Mouse (Mus musculus) NIH3T3 (cell line): ENCODE measurements at regions not wholly inside any gene's neighbourhood (a gene's known extent, or its start where the extent isn't known, plus 50 kb on each side); places are given as distances from the start of the nearest gene placed in this dataset.

Source experiments
- DNase-seq: peaks from one replicate; pipeline ENCODE4 v3.0.0-alpha.2; 2012; ENCODE audit warnings: low read depth

GRCm38 (mm10) chr13:72355297-72355696, 273.3 kb upstream of the Irx2 start:
- no peak for DNase-seq

GRCm38 (mm10) chr13:72355821-72356220, 272.8 kb upstream of the Irx2 start:
- no peak for DNase-seq

GRCm38 (mm10) chr13:72358243-72358904, 270.2 kb upstream of the Irx2 start:
- DNase-seq, result no peak

GRCm38 (mm10) chr13:72365534-72366271, 262.9 kb upstream of the Irx2 start:
- no peak for DNase-seq

GRCm38 (mm10) chr13:72366281-72366680, 262.3 kb upstream of the Irx2 start:
- no peak for DNase-seq

GRCm38 (mm10) chr13:72370131-72370530, 258.5 kb upstream of the Irx2 start:
- DNase-seq, result peak; percentile 4

GRCm38 (mm10) chr13:72370997-72371396, 257.6 kb upstream of the Irx2 start:
- no peak for DNase-seq

- DNase-seq, result no peak
Observed at GRCm38 (mm10) chr13:72393366-72393765, 235.3 kb upstream of the Irx2 start.

- no peak for DNase-seq
Observed at GRCm38 (mm10) chr13:72400677-72401076, 227.9 kb upstream of the Irx2 start.

GRCm38 (mm10) chr13:72409238-72409965, 219.2 kb upstream of the Irx2 start:
- DNase-seq, result no peak

- no peak for DNase-seq
Observed at GRCm38 (mm10) chr13:72412656-72413055, 216.0 kb upstream of the Irx2 start.

GRCm38 (mm10) chr13:72416981-72417380, 211.6 kb upstream of the Irx2 start:
- no peak for DNase-seq

- DNase-seq, result no peak
Observed at GRCm38 (mm10) chr13:72417816-72418215, 210.8 kb upstream of the Irx2 start.

- DNase-seq, result no peak
Observed at GRCm38 (mm10) chr13:72418285-72418684, 210.3 kb upstream of the Irx2 start.

GRCm38 (mm10) chr13:72419532-72419931, 209.1 kb upstream of the Irx2 start:
- DNase-seq, result no peak

GRCm38 (mm10) chr13:72425917-72426316, 202.7 kb upstream of the Irx2 start:
- no peak for DNase-seq

GRCm38 (mm10) chr13:72445336-72445735, 183.3 kb upstream of the Irx2 start:
- no peak for DNase-seq

GRCm38 (mm10) chr13:72448458-72449058, 180.1 kb upstream of the Irx2 start:
- no peak for DNase-seq

- DNase-seq, result no peak
Observed at GRCm38 (mm10) chr13:72495353-72495752, 133.3 kb upstream of the Irx2 start.

GRCm38 (mm10) chr13:72497036-72497435, 131.6 kb upstream of the Irx2 start:
- no peak for DNase-seq

GRCm38 (mm10) chr13:72497521-72497920, 131.1 kb upstream of the Irx2 start:
- DNase-seq, result no peak

GRCm38 (mm10) chr13:72505954-72506353, 122.7 kb upstream of the Irx2 start:
- DNase-seq, result no peak

- no peak for DNase-seq
Observed at GRCm38 (mm10) chr13:72538633-72539032, 90.0 kb upstream of the Irx2 start.
